Mouse (Mus musculus): Measurements from ENCODE around the gene Slc9b1. TPM values are rescaled to one million over a fixed set of nuclear protein-coding genes. Genes with fewer than 3 reads are reported as not detected.
A peak's percentile ranks its signal among the peaks of the same experiment; 100 is the strongest.

Slc9b1 gene
- polyA plus RNA-seq, 1 experiment from 2014 or later: 0.19 TPM

- peak overlapping the region; percentile 95 for H3K4me2 ChIP-seq (replicated peaks)
- H3K27me3 ChIP-seq: no peaks in the 10 kb centered on the region
- peak overlapping the region; percentile 97 for H3K4me3 ChIP-seq
- 21% methylated on average over 7 of the region's 7 CpGs for WGBS
- no peak for ATAC-seq (ENCODE audit: insufficient number of reproducible peaks, insufficient read depth, low FRiP score, low TSS enrichment)
- H3K9me3 ChIP-seq: no peaks in the 10 kb centered on the region
- H3K4me1 ChIP-seq: peaks cover 14% of the 10 kb centered on the region; the same call in 1 of the 2 replicates
- no peak overlapping the region; the same call in 1 of the 2 replicates for H3K27ac ChIP-seq
- H3K9ac ChIP-seq: peak overlapping the region; percentile 97
- H3K36me3 ChIP-seq: peaks cover 9% of the 10 kb centered on the region; the same call in 1 of the 2 replicates
Observed at GRCm38 (mm10) chr3:135440221-135440620, 92.4 kb downstream of the Slc9b1 start.

GRCm38 (mm10) chr3:135440621-135441020, 92.8 kb downstream of the Slc9b1 start:
- ATAC-seq (ENCODE audit: insufficient number of reproducible peaks, insufficient read depth, low FRiP score, low TSS enrichment): no peak
- Histone ChIP-seq H3K27me3 (no peaks in the 10 kb centered on the region), H3K36me3 (peaks cover 9% of the 10 kb centered on the region; the same call in 1 of the 2 replicates), H3K4me2 (replicated peaks) (peak overlapping the region; percentile 95), H3K9me3 (no peaks in the 10 kb centered on the region), H3K27ac (no peak overlapping the region), H3K4me3 (peak overlapping the region; percentile 97), H3K9ac (peak overlapping the region; percentile 97), H3K4me1 (peaks cover 14% of the 10 kb centered on the region; the same call in 1 of the 2 replicates)
- WGBS: 55% methylated on average over 10 of the region's 10 CpGs

GRCm38 (mm10) chr3:135444930-135445329, 97.1 kb downstream of the Slc9b1 start:
- H3K4me2 ChIP-seq (replicated peaks): no peak overlapping the region
- peaks cover 16% of the 10 kb centered on the region for H3K36me3 ChIP-seq
- no peak for ATAC-seq (ENCODE audit: insufficient number of reproducible peaks, insufficient read depth, low FRiP score, low TSS enrichment)
- H3K4me1 ChIP-seq: peaks cover 7% of the 10 kb centered on the region; the same call in 1 of the 2 replicates
- no peak overlapping the region for H3K27ac ChIP-seq
- no peak overlapping the region for H3K4me3 ChIP-seq
- H3K9ac ChIP-seq: no peak overlapping the region
- no peaks in the 10 kb centered on the region for H3K27me3 ChIP-seq
- H3K9me3 ChIP-seq: no peaks in the 10 kb centered on the region

Other genes starting within 250 kb of the Slc9b1 start
- gene Cenpe, start 135.5 kb upstream of the Slc9b1 start, polyA plus RNA-seq (2016; fragmentation: Nextera tagmentation; extraction: Ambion mirVana): 32.5 and 36.7 TPM in 2 replicates
- gene Bdh2, start 66.8 kb upstream of the Slc9b1 start, polyA plus RNA-seq (2016; fragmentation: Nextera tagmentation; extraction: Ambion mirVana): 19.7 and 25.3 TPM in 2 replicates
- gene Slc9b2, start 40.3 kb upstream of the Slc9b1 start, polyA plus RNA-seq (2016; fragmentation: Nextera tagmentation; extraction: Ambion mirVana): 3.5 and 3.8 TPM in 2 replicates
- gene Cisd2, start 75.9 kb downstream of the Slc9b1 start, polyA plus RNA-seq (2016; fragmentation: Nextera tagmentation; extraction: Ambion mirVana): 71.3 and 74.0 TPM in 2 replicates
- 469 and 505 TPM in 2 replicates for gene Ube2d3, start 90.1 kb downstream of the Slc9b1 start, polyA plus RNA-seq (2016; fragmentation: Nextera tagmentation; extraction: Ambion mirVana)
- 5.1 TPM in 2 replicates for gene Manba, start 137.6 kb downstream of the Slc9b1 start, polyA plus RNA-seq (2016; fragmentation: Nextera tagmentation; extraction: Ambion mirVana)

Data from embryonic facial prominence, embryonic 12.5 days (tissue).